Mouse (Mus musculus): Measurements from ENCODE around the gene 1700086D15Rik.

- TF ChIP-seq CTCF (IDR thresholded peaks at IDR 0.05; ENCODE audit: low read depth) (no peak), EP300 (IDR thresholded peaks at IDR 0.05; ENCODE audit: low read depth) (no peak)
Observed at GRCm38 (mm10) chr11:65202236-65202635, 42.5 kb upstream of the 1700086D15Rik start.

All from liver, embryonic 14.5 days (tissue).